Mouse (Mus musculus) yolk sac, embryonic 10.5 days (tissue): Measurements from ENCODE around the gene Larp4b.
A peak's percentile ranks its signal among the peaks of the same experiment; 100 is the strongest.

Source experiments
- DNase-seq: peaks from one replicate; pipeline ENCODE4 v3.0.0-alpha.2; 2017; ENCODE audit warnings: low spot score

The Larp4b gene

GRCm38 (mm10) chr13:9180221-9180620 lies 86.5 kb downstream of the Larp4b start:
- no peak for DNase-seq

GRCm38 (mm10) chr13:9181106-9181505 lies 87.4 kb downstream of the Larp4b start:
- peak; percentile 36 for DNase-seq

GRCm38 (mm10) chr13:9181666-9182264 lies 88.1 kb downstream of the Larp4b start:
- DNase-seq, result peak; percentile 70

- no peak for DNase-seq
These were observed 90.6 kb downstream of the Larp4b start for GRCm38 (mm10) chr13:9184281-9184680.

DNA sequence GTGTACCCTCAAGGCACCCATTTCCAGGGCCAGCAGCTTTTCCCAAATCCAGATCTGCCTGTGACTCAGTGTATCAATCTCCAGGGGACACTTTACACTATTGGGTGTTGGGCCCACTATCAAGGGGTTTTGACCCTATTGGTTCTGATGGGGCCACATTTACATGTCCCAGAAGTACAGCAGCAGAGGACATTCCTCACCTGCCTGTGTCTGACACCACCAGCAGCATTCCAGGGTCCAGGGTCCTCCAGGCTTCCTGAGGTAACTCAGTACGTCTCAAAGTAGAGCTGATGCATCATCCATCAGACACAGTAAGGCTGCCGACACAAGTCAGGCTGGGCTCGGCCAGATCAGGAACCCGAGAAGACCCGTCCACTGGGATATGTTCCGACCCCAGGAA lies 91.0 kb downstream of the Larp4b start:
- no peak for DNase-seq

- no peak for DNase-seq
These were observed 93.5 kb downstream of the Larp4b start for GRCm38 (mm10) chr13:9187156-9187555.

GRCm38 (mm10) chr13:9187566-9188530 lies 94.2 kb downstream of the Larp4b start:
- DNase-seq, result no peak

DNA sequence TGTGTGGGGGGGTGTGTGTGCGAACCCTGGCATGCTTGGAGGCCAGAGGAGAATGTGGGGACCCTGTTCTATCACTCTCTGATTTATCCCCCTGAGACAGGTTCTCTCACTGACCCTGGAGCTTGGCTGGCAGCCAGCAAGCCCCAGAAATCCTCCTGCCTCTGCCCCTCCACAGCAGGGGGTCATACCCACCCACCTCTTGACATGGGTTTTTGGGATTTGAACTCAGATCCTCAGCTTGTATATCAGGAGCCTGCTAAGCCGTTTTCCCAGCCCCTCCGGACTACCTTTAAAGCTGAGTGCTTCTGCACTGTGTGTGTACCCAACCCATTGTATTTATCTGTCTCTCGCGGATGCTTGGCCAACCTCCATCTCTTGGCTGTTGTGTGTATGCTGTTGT lies 95.8 kb downstream of the Larp4b start:
- no peak for DNase-seq

DNA sequence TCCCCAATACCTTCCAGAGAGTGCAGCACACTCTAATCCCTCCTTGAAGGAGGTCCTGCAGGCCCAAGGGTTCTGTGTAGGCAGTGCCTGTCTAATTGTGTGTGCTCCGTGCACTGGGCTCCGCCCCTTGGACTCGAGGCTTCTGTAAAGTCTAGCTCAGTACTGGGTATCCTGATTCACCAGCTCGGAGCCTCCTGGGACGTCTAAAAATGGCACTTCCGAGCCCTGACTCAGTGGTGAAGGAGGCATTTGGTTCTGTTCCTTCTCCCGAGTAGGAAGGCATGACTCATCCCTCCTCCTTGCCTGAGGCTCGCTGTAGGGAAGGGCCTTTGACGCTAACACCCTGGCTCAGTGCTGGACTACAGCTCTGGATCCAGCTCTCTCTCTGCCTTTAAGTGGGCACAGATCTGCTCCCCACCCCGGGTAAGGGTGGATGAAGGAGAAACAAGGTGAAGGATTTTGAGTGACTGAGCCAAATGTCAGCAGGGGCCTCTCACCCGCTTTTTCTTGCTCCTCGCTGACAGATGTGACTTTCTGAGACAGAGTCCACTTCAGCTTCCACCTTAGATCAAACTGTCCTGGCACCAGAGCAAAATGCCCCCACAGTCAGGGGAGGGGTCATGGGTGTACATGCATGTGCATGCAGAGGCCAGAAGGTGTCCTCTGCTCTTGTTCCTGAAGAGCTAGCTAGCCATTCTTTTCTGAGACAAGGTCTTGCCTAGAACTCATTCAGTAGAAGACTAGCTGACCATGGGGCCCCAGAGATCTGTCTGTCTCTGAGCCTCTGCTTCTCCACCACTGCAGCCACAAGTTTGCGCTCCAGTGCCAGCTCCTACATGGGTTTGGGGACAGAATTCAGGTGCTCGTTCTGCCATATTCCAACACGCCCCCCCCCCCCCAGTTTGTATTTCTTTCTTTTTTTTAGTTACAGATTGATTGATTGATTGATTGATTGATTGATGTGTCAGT lies 97.8 kb downstream of the Larp4b start:
- no peak for DNase-seq

DNA sequence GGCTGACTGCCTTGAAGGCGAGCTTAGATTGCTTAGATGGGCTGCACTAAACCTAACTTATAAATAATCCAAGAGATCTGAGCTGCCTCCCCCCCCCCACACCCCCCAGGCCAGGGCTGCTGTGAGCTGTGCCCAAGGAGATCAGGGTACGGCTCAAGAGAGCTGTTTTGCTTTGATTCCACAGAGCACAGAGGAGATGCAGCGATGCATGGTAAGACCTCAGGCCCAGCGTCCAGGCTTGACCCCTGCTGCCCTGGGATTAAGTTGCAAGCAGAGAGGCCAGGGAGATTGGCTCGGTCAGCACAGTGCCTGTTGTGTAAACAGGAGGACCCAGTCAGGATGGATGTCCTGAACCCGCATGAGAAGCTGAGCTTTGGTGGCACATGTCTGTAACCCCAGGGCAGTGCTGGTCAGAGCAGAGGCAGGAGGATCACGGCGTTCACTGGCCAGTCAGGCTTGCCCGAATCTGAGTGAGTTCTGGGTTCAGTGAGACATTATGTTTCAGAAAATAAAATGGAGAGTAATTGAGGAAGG lies 99.2 kb downstream of the Larp4b start:
- DNase-seq, result peak; percentile 55

DNA sequence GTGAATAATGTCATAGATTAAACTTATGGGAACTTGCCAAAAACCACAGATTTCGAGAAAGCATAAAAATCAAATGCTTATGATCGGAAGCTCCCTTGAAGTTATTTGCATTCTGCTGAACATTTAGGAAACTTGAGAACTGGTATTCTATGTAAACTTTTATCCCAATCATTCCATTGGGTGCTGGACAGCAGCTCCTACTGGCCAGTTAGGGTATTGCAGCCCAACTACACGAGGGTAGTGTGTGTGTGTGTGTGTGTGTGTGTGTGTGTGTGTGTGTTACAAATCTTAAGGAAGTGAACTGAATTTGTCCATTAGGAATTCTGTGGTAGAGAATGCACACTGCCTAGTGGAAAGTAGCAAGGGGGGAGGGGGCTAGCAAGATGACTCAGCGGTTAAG lies 101.0 kb downstream of the Larp4b start:
- DNase-seq, result no peak

- DNase-seq, result no peak
These were observed 101.9 kb downstream of the Larp4b start for GRCm38 (mm10) chr13:9195565-9195964.

DNA sequence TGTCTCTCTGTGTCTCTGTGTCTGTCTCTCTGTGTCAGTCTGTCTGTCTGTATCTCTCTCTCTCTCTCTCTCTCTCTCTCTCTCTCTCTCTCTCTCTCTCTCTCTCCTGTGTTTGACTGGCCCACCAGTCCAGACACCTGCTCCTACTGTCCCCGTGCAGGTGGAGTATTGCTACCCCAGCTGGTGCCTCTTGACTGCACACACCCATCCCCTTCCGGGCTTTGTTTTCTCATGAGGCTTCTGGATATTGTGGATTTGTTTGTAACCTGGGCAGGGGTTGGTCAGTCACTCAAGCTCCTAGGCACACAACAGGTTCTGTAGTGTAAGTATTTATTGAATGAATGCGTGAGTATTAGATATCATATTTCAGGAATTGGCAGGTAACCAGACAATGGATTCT lies 104.4 kb downstream of the Larp4b start:
- no peak for DNase-seq

DNA sequence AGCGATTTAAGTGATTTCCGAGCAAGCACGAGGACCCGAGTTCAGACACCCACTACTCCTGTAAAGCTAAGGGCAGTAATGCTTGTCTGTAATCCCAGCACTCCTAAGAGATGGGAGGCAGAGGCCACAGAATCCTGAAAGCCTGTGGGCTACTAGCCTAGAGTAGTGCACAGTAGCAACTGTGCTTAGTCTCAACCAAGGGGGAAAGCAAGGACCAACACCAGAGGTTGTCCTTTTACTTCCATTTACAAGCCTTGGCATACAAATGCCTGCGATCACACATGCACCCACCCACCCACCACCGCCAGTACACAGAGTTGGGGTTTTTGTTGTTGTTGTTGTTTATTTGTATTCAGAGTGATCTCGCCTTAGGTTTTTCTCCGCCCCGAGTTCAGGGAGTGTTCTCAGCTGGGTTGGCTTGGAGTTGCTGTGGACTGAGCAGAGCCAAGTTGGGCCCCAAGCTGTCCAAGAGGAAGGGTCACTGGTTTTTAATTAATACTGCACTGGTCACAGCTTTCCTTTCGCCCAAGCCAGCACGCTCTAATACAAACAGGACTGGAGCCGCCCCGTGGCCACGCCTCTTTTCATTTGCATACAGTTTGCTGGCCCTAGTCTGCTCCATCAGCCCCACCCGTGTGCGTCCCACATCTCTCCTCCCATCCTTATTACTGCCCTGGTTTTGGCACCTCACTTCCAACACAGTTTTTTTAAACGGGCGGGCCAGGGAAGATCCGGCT lies 105.2 kb downstream of the Larp4b start:
- no peak for DNase-seq

GRCm38 (mm10) chr13:9199465-9199844 lies 105.8 kb downstream of the Larp4b start:
- no peak for DNase-seq

DNA sequence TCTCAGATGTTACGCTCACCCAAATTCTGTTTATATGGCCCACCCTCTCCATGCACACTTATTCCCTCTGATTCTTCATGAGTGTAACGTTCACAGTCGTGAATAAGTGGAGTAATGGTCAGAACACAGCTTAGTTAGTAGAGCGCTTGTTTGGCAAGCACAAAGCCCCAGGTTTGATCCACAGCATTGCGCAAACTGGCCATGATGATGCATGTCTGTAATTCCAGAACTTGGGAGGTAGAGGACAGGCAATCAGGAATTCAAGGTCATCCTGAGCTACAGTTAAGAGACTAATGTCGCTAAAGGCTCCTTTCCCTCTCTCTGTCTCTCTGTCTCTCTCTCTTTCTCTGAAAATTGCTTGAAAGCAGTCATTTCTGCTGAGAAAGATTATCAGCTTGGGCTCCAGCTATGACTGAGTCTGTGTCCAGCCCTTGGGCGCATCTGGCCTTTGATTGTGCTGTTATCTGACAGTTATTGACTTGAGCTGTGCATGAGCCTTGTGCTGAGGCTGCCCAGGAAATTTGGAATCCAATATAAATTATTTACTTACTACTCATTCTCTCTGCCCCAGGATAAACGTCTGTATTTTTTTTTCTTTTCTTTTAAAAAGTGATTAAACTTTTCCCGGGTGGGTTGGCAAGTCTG lies 129.2 kb downstream of the Larp4b start:
- DNase-seq, result no peak
